Mouse (Mus musculus) frontal cortex, postnatal 36 days (tissue): ENCODE data around the gene Immp2l.

Experiments
- DNase-seq, 2 experiments: peaks; one replicate each; pipeline ENCODE4 v3.0.0; 2022; ENCODE audit warnings: low spot score in 2 of 2

The Immp2l gene

GRCm38 (mm10) chr12:41417961-41418360, 394.1 kb downstream of the Immp2l start:
- DNase-seq: no peak

GRCm38 (mm10) chr12:41425101-41425679, 401.3 kb downstream of the Immp2l start:
- no peak for DNase-seq

GRCm38 (mm10) chr12:41427464-41427863, 403.6 kb downstream of the Immp2l start:
- DNase-seq: no peak

- DNase-seq: no peak
Measured at GRCm38 (mm10) chr12:41428806-41429205, 404.9 kb downstream of the Immp2l start.

- DNase-seq: no peak
Measured at GRCm38 (mm10) chr12:41436206-41436985, 412.5 kb downstream of the Immp2l start.

- no peak for DNase-seq
Measured at GRCm38 (mm10) chr12:41438446-41438845, 414.6 kb downstream of the Immp2l start.

- no peak for DNase-seq
Measured at GRCm38 (mm10) chr12:41468374-41468991, 444.6 kb downstream of the Immp2l start.

GRCm38 (mm10) chr12:41469096-41469801, 445.4 kb downstream of the Immp2l start:
- no peak for DNase-seq

- no peak for DNase-seq
Measured at GRCm38 (mm10) chr12:41481486-41481885, 457.6 kb downstream of the Immp2l start.

- DNase-seq: peak; percentile 33 to 55
Measured at GRCm38 (mm10) chr12:41483091-41483592, 459.3 kb downstream of the Immp2l start.

GRCm38 (mm10) chr12:41483593-41484451, 459.9 kb downstream of the Immp2l start:
- DNase-seq: peak; percentile 42 to 51

- DNase-seq: peak; percentile 60 to 62
Measured at GRCm38 (mm10) chr12:41484689-41485511, 461.0 kb downstream of the Immp2l start.

GRCm38 (mm10) chr12:41485512-41486215, 461.8 kb downstream of the Immp2l start:
- DNase-seq: peak; percentile 80 to 85

- DNase-seq: no peak
Measured at GRCm38 (mm10) chr12:41486331-41486730, 462.4 kb downstream of the Immp2l start, which contains the start of gene Lrrn3. TSS of gene Lrrn3 (minus strand) at chr12:41486431.

- no peak for DNase-seq
Measured at GRCm38 (mm10) chr12:41487005-41487404, 463.1 kb downstream of the Immp2l start.

- DNase-seq: no peak
Measured at GRCm38 (mm10) chr12:41494620-41495019, 470.7 kb downstream of the Immp2l start.

GRCm38 (mm10) chr12:41500049-41500820, 476.3 kb downstream of the Immp2l start:
- no peak for DNase-seq

- DNase-seq: no peak
Measured at GRCm38 (mm10) chr12:41508610-41509009, 484.7 kb downstream of the Immp2l start.

- DNase-seq: no peak
Measured at GRCm38 (mm10) chr12:41510588-41510987, 486.7 kb downstream of the Immp2l start.
